Mouse (Mus musculus): ENCODE results near the gene Abcb6. TPM values are rescaled to one million over a fixed set of nuclear protein-coding genes. Genes with fewer than 3 reads are reported as not detected.

Gene Abcb6
- polyA plus RNA-seq, 1 experiment from 2014 or later = 41.9 TPM

- H3K4me1 ChIP-seq = peaks cover 30% of the 10 kb centered on the region
- H3K4me3 ChIP-seq = peak overlapping the region; percentile 76
- H3K9me3 ChIP-seq = no peaks in the 10 kb centered on the region
- H3K27ac ChIP-seq = no peak overlapping the region
- DNase-seq (ENCODE audit: extremely low spot score, low spot score) = no peak
- no peaks in the 10 kb centered on the region for H3K27me3 ChIP-seq (ENCODE audit: poor library complexity, severe bottlenecking)
- H3K36me3 ChIP-seq (replicated peaks) = peaks cover 34% of the 10 kb centered on the region
- 75% methylated on average over 2 of the region's 2 CpGs for WGBS
These were observed 10.4 kb upstream of the Abcb6 start for GRCm38 (mm10) chr1:75190577-75190976.

DNA sequence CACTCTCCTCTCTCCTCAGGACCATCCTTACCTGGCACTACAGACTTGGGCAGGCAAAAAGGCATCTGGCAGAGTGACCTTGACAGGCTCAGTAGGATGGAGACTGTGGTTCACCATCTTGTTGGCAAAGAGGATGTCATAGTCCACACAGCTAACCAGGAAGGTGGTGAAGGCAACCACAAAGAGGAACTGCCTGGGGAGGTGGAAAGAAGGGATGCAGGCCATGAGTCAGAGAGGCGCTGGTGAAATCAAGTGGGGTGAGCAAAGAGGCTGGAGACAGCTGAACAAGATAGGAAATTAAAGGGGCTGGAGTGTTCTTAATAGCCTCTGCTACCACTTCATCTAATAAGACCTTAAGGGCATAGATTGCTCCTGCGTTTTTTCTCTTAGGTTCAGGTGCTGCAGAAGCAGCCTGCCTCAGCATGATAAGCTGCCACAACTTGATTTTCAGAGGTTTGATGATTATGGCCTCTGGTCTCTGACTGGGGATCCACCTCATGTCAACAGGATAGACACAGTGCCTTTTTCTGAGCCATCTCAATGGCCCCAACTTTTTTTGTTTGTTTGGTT lies 7.8 kb upstream of the Abcb6 start:
- Histone ChIP-seq H3K27ac (no peak overlapping the region), H3K27me3 (ENCODE audit: poor library complexity, severe bottlenecking) (no peaks in the 10 kb centered on the region), H3K4me3 (no peak overlapping the region), H3K9me3 (no peaks in the 10 kb centered on the region), H3K36me3 (replicated peaks) (peaks cover 40% of the 10 kb centered on the region), H3K4me1 (peaks cover 23% of the 10 kb centered on the region)
- WGBS = 82% methylated on average over 2 of the region's 2 CpGs
- no peak for DNase-seq (ENCODE audit: extremely low spot score, low spot score)

DNA sequence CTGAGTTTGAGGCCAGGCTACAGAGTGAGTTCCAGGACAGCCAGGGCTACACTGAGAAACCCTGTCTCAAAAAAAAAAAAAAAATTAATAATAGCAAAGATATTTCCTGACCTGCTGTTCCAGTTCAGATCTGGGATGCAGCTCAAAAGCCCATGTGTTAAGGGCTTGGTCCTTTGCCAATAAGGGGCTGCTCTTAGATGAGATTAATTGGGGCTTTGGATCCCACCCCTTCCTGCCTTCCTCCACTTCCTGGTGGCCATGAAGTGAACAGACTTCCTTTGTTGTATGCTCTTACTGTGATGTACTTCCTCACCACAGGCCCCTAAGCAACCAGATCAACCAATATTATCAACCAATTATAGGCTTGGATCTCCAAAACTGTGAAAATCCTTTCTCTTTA lies 6.9 kb upstream of the Abcb6 start:
- Histone ChIP-seq H3K9me3 (no peaks in the 10 kb centered on the region), H3K27me3 (ENCODE audit: poor library complexity, severe bottlenecking) (no peaks in the 10 kb centered on the region), H3K27ac (no peak overlapping the region), H3K36me3 (replicated peaks) (peaks cover 49% of the 10 kb centered on the region), H3K4me1 (peaks cover 17% of the 10 kb centered on the region), H3K4me3 (no peak overlapping the region)
- no peak for DNase-seq (ENCODE audit: extremely low spot score, low spot score)

- DNase-seq (ENCODE audit: extremely low spot score, low spot score) = no peak
- Histone ChIP-seq H3K4me3 (no peak overlapping the region), H3K9me3 (no peaks in the 10 kb centered on the region), H3K4me1 (peaks cover 10% of the 10 kb centered on the region), H3K27ac (no peak overlapping the region), H3K27me3 (ENCODE audit: poor library complexity, severe bottlenecking) (no peaks in the 10 kb centered on the region), H3K36me3 (replicated peaks) (peaks cover 49% of the 10 kb centered on the region)
- WGBS = 91% methylated on average over 11 of the region's 11 CpGs
These were observed 5.3 kb upstream of the Abcb6 start for GRCm38 (mm10) chr1:75185495-75185894.

- WGBS = 68% methylated on average over 4 of the region's 4 CpGs
- Histone ChIP-seq H3K4me3 (no peak overlapping the region), H3K36me3 (replicated peaks) (peaks cover 50% of the 10 kb centered on the region), H3K9me3 (no peaks in the 10 kb centered on the region), H3K4me1 (peaks cover 27% of the 10 kb centered on the region), H3K27ac (no peak overlapping the region), H3K27me3 (ENCODE audit: poor library complexity, severe bottlenecking) (no peaks in the 10 kb centered on the region)
- DNase-seq (ENCODE audit: extremely low spot score, low spot score) = no peak
These were observed 2.0 kb upstream of the Abcb6 start for GRCm38 (mm10) chr1:75182160-75182559.

DNA sequence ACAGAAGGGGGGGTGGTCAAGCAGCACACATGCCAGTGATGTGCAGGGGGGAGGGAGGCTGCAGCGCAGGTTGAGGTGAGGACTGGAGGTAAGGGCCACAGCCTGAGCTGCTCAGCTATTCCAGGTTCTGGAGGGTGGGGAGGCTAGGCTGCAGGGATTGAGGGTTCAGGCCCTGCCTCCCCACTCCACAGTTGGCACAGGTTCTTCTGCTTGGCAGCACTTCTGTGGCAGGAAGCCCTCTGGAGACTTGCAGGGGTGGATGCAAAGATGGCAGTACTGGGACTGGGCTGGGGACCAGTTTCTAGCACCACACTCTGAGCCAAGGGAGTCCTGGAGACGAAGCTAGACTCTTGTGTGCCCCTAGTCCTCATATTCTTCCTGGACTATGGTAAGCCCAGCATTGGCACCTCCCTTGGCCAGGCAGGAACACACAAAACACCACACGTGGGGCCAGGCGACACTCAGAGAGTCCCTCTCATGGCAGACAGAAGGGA lies 1.2 kb upstream of the Abcb6 start:
- no peak for DNase-seq (ENCODE audit: extremely low spot score, low spot score)
- Histone ChIP-seq H3K4me1 (peaks cover 27% of the 10 kb centered on the region), H3K36me3 (replicated peaks) (peaks cover 51% of the 10 kb centered on the region), H3K27me3 (ENCODE audit: poor library complexity, severe bottlenecking) (no peaks in the 10 kb centered on the region), H3K9me3 (no peaks in the 10 kb centered on the region), H3K27ac (no peak overlapping the region), H3K4me3 (no peak overlapping the region)
- 88% methylated on average over 4 of the region's 4 CpGs for WGBS

DNA sequence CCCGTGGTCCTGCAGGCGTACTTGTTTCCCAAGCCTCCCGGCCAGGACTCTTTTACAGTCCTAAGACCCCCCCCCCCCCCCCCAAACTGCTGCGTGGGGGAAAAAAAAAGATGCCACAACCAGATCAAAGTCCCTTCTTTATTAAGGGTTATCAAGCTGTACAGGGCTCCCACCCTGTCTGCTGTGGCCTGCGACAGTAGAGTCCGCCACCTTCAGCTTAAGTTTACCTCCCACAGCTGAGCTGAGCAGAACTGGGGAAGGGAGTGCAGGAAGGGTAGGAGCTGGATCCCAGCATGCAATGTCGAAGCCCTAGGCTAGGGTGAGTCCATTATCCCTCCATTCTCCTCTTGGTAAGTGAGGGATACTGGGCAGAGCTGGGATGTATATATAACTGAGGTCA lies 549 bp upstream of the Abcb6 start:
- 35% methylated on average over 7 of the region's 7 CpGs for WGBS
- peaks cover 27% of the 10 kb centered on the region for H3K4me1 ChIP-seq
- peak overlapping the region; percentile 77 for H3K4me3 ChIP-seq
- H3K36me3 ChIP-seq (replicated peaks) = peaks cover 51% of the 10 kb centered on the region
- peak overlapping the region; percentile 87 for H3K27ac ChIP-seq
- no peaks in the 10 kb centered on the region for H3K27me3 ChIP-seq (ENCODE audit: poor library complexity, severe bottlenecking)
- no peaks in the 10 kb centered on the region for H3K9me3 ChIP-seq
- no peak for DNase-seq (ENCODE audit: extremely low spot score, low spot score)

- H3K27ac ChIP-seq = peak overlapping the region; percentile 87
- H3K9me3 ChIP-seq = no peaks in the 10 kb centered on the region
- H3K27me3 ChIP-seq (ENCODE audit: poor library complexity, severe bottlenecking) = no peaks in the 10 kb centered on the region
- DNase-seq (ENCODE audit: extremely low spot score, low spot score) = no peak
- peaks cover 51% of the 10 kb centered on the region for H3K36me3 ChIP-seq (replicated peaks)
- H3K4me3 ChIP-seq = peak overlapping the region; percentile 77
- WGBS = 14% methylated on average over 23 of the region's 23 CpGs
- H3K4me1 ChIP-seq = peaks cover 27% of the 10 kb centered on the region
These were observed 673 bp downstream of the Abcb6 start for GRCm38 (mm10) chr1:75179334-75180104.

DNA sequence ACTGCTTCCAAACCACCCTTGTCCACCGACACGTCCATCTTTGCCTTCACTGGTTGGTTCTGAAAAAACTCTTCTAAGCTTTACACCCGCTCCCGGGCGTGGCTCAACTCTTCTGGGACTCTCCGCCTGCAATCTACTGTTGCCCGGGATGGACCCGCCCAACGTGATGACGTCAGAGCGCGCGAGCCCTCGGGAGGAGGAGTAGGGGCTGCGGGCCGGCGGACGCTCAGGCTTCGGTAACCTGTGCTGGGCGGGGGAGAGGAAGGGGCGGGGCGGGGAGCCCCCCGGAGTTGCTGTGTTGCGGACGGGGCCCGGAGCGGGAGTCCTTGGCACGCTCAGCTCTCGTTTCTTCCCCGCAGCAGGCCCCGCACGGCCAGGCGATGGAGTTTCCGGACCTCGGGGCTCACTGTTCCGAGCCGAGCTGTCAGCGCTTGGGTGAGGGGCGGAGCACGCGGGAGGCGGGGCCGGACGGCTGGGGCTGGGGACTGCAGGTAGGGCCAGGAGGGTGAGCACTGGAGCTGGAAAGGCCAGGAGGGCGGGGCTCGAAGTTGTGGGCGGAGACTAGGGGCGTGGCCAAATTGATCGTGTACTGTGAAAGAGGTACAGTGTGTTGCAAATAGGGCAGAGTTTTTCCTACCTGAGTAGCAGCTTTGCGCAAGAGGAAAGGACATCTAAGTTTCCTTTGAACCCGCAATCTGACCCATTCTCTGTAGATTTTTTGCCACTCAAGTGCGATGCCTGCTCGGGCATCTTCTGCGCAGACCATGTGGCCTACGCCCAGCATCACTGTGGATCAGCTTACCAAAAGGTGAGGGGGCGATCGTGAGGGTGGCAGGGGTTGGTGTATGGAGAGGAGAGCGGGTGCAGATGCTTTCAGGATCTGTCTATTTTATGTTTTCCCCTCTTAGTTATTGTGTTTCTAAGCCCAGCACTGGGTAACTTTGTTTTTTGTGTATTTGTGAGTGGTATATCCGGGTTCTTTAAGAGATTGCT lies 11.4 kb downstream of the Abcb6 start, which contains the start of gene Zfand2b:
Zfand2b (plus strand) TSS at position 175 of the 993 bp plus-strand sequence.
- Histone ChIP-seq H3K4me3 (peak within 1 kb of the TSS; percentile 82), H3K36me3 (replicated peaks) (peaks cover 38% of the 10 kb centered on the region), H3K4me1 (peaks cover 22% of the 10 kb centered on the region), H3K9me3 (no peaks in the 10 kb centered on the region), H3K27me3 (ENCODE audit: poor library complexity, severe bottlenecking) (0 out of 2 replicates have a peak, but pooled peaks cover 4% of the 10 kb centered on the region), H3K27ac (peak within 1 kb of the TSS; percentile 89)
- WGBS = under 1% methylated on average over 59 of the region's 59 CpGs
- peak; percentile 99 for DNase-seq (ENCODE audit: extremely low spot score, low spot score)

- Histone ChIP-seq H3K27me3 (ENCODE audit: poor library complexity, severe bottlenecking) (0 out of 2 replicates have a peak, but pooled peaks cover 4% of the 10 kb centered on the region), H3K4me1 (peaks cover 22% of the 10 kb centered on the region), H3K36me3 (replicated peaks) (peaks cover 31% of the 10 kb centered on the region), H3K4me3 (peak overlapping the region; percentile 82), H3K9me3 (no peaks in the 10 kb centered on the region), H3K27ac (peak overlapping the region; percentile 89)
- DNase-seq (ENCODE audit: extremely low spot score, low spot score) = no peak
- 7% methylated on average over 7 of the region's 7 CpGs for WGBS
These were observed 12.1 kb downstream of the Abcb6 start for GRCm38 (mm10) chr1:75168093-75168471.

DNA sequence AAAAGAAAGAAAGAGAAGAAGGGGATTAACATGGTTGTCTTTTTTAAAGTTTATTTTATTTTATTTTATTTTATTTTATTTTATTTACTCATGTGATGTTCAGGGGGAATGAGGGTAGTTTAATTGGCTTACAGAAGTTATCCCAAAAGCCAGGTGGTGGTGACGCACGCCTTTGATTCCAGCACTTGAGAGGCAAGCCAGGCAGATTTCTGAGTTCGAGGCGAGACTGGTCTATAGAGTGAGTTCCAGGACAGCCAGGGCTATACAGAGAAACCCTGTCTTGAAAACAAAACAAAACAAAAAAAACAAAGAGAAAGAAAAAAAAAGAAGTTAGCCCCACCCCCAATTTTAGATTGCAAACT lies 20.0 kb downstream of the Abcb6 start:
- DNase-seq (ENCODE audit: extremely low spot score, low spot score) = no peak
- no peaks in the 10 kb centered on the region for H3K36me3 ChIP-seq (replicated peaks)
- no peaks in the 10 kb centered on the region for H3K9me3 ChIP-seq
- H3K27ac ChIP-seq = no peak overlapping the region
- 89% methylated on average over 4 of the region's 4 CpGs for WGBS
- H3K27me3 ChIP-seq (ENCODE audit: poor library complexity, severe bottlenecking) = no peaks in the 10 kb centered on the region
- H3K4me3 ChIP-seq = no peak overlapping the region
- no peaks in the 10 kb centered on the region for H3K4me1 ChIP-seq

DNA sequence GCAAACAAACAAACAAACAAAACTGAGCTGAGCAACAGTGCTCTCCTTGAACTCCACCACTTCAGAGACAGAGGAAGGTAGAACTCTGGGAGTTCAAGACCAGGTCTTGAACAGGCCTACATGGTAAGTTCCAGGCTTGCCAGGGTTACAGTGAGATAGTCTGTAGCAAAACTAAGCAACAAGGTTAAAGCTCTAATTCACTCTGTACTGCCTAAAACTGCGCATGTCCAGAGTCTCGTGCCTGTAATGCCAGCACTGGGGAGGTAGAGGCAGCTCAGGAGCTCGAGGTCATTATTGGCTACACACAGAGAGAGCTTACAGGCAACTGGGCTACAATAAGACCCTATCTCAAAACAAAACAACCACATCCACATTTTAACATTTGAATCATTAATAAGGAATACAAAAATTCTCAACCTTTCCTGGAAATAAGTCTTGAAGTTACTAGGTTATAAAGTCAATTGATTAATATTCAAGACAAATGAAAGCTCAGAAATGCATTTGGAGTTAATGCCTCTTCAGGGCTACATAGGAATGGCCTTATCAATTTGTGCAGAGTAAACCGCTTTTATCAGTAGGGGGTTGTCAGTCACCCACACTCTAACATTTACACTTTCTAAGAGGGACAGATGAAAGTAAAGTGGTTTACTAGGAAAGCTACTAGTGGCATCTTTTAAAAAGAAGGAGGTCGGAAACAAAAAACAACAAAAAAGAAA lies 20.5 kb downstream of the Abcb6 start:
- H3K27ac ChIP-seq = no peak overlapping the region
- no peaks in the 10 kb centered on the region for H3K36me3 ChIP-seq (replicated peaks)
- H3K4me1 ChIP-seq = no peaks in the 10 kb centered on the region
- no peaks in the 10 kb centered on the region for H3K9me3 ChIP-seq
- WGBS = 74% methylated on average over 5 of the region's 5 CpGs
- no peak overlapping the region for H3K4me3 ChIP-seq
- no peaks in the 10 kb centered on the region for H3K27me3 ChIP-seq (ENCODE audit: poor library complexity, severe bottlenecking)
- no peak for DNase-seq (ENCODE audit: extremely low spot score, low spot score)

Measured in forebrain, embryonic 10.5 days (tissue).